Mouse (Mus musculus): ENCODE results near the gene Pth2r.

DNA sequence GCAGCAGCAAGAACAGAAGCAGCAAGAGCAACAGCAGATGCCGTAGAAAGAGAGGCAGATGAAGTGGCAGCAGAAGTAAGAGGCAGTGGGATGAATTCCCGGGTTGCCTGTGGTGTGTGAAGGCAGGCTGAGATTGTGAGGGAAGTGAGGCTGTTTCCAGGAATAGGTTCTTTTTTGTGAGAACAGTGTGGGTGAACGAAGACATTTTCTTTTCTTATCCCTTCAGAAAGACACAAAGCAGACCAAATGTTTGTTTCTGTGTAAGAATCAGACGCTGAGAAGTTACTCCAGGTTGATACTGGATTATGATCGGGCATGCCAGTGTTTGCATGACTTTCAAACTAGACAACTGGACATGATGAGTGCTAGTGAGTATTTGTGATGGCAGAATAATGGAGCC is 52.2 kb downstream of the Pth2r start:
- TF ChIP-seq CTCF (IDR thresholded peaks at IDR 0.05; ENCODE audit: control insufficient read depth, insufficient read depth, low read length) (no peak), POLR2A (IDR thresholded peaks at IDR 0.05; ENCODE audit: borderline replicate concordance, control insufficient read depth, low read depth, low read length) (no peak)
